Mouse (Mus musculus): ENCODE results near the gene Plekhf1.

The Plekhf1 gene

DNA sequence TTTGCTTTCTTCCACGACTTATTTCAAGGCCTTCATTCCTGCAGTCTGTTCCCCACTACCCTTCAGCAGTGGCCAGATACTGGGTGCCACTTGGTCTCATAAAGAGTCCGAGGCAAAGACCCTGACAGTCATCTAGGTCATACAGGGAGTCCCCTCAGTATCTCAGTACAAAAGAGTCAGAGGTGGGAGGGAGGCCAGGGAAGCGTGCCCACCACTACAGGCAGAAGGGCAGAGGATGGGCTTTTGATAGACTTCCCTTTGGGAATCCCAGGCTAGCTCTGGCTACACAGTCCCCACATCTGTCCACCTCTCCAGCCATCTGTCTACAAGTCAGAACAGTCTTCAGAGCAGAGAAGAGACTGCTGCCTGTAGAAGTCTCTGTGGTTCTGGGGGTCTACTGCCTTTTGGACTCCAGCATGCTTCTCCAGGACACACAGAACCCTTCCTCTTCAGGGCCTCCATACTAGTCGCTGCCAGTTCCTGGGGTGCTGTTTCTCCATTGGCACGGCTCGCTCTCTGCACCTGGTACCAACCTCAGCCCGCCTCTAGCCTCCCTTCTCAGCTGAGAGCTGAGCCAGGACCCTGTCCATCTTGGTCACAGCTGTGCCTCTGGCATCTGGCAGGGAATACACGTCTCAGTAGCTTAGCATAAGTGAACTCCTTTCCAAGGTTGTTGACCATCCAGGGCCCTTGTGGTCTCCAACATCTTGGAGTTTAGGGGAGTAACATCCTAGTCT, 9.0 kb downstream of the Plekhf1 start:
- no peak for DNase-seq (ENCODE audit: low read depth, low spot score)

DNA sequence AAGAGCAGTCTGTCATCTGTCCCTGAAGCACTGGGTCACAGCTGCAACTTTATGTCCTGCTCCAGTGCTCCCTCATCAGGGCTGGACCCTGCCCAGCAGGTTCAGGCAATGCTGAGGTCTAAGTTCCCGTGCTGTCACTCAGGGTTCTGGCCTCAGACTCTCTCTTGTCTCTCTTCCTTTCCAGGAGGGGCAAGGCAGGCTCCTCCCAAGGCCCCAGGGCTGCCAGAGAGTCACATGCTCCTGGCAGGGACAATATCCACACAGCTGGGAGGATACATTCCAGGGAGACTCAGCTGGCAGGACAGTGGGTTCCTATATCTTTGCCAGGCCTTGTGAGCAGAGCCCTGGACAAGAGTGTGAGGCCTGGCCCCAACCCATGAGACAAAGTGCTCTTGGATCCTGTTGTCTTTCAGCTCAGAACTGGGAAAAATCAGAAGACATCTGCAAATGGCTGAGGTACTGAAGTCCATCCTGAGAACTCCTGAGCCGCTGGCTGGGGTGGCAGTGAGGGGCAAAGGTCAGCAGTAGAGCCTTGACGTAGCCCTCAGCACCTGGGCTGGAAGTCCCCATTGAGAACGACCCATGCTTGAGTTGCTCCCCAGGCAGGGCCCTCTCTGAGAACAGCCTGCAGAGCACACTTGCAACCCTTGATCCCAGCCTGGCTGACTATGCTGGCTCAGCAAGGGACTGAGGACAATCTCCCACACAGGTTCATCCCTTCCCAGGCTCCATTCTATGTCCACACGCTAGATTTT, 10.2 kb downstream of the Plekhf1 start:
- DNase-seq (ENCODE audit: low read depth, low spot score): no peak

DNA sequence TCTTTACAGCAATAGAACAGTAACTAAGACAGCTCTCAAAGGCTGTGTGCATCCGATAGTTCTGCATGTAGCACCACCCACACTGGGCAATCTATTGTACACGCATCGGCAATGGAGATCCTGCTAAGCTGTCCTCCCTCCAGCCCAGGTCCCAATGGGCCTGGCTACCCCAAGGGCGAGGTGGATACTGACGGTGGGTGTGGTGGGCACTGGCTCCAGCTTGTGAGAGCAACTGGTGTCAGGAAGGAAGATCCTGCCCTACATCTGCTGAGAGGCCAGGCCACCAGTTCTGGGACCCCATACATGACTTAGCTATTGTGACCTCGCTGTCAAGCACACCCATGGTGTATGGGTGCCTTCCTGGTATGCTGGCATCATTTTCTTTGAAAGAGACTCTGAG, 12.1 kb downstream of the Plekhf1 start:
- no peak for DNase-seq (ENCODE audit: low read depth, low spot score)

DNA sequence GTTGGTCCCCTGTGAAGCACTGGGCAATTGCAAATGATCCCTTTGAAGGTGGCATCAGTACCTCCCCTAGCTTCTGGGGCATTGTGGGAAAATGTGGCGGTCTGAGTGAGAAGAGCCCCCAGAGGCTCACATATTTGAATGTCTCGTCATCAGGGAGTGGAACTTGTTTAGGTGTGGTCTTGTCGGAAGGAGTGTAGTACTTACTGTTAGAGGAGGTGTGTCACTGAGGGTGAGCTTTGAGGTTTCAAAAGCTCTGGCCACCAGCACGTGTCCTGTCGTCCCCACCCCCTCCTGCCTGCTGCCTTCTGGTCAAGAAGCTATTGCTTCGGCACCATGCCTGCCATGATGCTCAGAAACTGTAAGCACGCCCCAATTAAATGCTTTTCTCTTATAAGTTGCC, 12.5 kb downstream of the Plekhf1 start:
- peak; percentile 30 for DNase-seq (ENCODE audit: low read depth, low spot score)

DNA sequence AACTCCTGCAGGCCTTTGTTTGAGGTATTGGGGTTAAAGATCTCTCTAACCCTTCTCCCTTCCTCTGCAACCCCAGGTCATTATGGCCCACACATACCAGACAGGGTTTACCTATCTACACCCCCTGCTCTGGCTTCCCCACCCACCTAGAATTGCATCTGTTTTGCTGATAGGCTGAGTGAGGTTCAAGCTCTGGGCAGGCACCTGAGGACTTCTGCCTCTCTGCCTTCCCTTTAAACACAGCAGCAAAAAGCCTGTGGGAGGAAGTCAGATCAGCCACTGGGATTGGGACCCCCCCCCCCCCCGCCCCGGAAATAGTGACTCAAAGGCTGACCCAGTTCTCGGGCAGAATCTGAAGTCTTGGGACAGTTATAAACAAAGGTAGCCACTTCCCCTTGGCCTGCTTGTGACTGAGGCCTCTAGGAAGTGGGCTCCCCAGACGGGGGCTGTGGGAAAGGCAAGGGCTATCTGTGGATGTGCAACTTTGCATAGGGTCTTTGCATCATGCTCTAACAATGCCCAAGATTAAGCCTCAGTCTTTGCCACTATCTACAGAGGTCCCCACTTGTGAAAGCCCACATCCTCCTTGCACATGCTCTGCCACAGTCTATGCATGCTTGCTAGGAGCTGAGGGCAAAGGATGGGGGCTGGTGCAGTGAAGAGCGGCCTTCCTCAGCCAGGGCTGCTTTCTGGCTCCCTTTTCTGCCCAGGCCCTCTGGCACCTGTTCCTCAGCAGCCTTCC, 13.2 kb downstream of the Plekhf1 start:
- no peak for DNase-seq (ENCODE audit: low read depth, low spot score)

DNA sequence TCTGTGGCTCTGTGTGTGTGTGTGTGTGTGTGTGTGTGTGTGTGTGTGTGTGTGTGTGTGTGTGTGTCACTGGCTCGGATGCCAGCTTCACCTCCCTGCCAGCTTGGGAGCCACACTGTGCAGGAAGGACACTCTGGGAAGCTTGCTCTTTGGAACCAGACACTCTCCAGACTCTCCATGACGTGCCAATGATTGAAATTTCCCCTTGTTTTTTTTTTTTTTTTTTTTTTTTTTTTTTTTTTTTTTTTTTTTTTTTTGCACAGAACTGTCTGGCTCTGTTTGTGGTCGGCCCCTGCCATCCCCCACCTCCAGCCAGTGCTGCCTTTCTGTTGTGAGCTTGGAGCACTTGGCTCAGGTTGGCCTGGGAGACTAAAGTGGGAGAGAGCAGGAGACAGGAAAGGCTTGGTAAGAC, 15.2 kb downstream of the Plekhf1 start:
- no peak for DNase-seq (ENCODE audit: low read depth, low spot score)

DNA sequence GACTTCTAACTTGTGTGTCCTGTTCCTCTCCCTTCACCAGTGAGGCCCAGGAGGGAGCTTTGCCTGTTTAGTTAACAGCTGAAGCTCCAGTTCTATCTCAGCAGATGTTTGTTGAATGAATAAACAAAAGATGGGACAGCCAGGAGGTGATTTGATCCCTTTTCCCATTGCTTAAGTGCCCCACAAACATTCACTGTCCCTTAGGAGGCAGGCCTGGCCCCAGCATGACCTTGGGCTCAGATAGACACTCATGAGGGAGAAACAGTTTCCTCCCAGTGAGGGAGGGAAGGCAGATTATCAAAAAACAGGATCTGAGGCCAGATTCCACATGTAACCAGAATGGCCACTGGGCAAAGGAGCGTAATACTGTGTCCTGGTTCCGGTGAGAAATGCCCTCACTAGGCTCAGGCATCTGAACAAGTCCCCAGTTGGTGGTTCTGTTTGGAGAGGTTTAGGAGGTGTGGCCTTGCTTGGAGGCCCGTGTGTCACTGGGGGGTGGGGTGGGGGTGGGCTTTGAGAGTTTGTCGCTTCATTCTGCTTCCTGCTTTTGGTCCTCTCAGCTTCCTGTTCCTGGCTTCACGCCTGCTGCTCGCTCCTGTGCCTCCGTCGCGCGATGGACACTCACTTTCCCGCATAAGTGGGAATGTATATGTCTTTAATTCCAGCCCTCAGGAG, 18.2 kb downstream of the Plekhf1 start:
- no peak for DNase-seq (ENCODE audit: low read depth, low spot score)

DNA sequence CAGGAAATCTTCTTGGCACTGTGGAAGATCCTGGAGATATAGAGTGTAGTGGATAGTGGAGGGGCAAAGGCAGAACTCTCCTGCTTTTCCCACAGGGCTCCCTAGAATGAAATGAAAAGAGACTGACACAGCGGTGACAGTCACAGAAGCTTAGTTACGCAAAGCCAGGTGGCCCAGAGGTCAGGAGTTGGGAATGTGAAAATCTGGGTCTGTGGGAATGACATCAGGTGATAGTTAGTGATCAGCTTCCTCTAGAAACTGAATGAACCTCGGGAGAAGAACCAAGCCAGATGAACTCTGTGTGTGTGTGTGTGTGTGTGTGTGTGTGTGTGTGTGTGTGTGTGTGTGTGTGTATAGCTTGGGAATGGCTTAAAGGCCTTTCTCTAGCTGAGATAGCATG, 18.8 kb downstream of the Plekhf1 start:
- DNase-seq (ENCODE audit: low read depth, low spot score): no peak

DNA sequence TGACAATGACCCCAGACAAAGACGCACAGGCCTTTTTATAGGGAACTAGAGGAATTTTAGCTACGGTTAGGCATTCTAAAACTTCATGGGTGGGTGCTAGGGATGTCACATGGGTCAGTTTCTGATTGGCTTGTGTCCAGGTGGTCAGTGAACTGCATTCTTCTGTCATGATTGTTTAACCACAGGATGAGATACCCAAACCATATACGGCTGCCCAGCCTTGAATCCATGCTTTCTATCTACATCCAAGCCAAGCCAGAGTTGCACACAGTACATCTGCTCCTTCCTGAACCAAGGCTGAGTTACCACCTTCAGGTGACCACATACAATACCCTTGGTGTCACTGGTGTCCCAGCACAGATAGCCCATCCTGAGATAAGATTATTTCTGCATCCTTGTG, 21.3 kb downstream of the Plekhf1 start:
- DNase-seq (ENCODE audit: low read depth, low spot score): no peak

DNA sequence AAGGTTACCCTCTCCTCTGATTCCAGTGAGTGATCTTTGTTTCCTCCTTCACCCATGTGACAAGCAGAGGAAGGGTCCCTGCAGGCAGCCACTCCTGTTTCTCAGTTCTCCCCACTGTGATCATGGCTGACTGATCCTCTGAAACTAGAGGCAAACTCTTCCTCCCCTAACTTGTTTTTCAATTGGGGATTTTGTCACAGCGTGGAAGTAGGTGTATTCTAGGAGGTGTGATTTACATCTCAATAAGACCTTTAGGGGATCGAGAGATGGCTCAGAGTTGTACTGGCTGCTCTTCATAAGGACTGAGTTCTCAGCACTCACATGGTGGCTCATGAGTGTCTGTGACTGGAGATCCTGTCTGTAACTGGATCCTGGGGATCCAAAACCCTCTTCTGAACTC, 22.0 kb downstream of the Plekhf1 start:
- DNase-seq (ENCODE audit: low read depth, low spot score): peak; percentile 76

DNA sequence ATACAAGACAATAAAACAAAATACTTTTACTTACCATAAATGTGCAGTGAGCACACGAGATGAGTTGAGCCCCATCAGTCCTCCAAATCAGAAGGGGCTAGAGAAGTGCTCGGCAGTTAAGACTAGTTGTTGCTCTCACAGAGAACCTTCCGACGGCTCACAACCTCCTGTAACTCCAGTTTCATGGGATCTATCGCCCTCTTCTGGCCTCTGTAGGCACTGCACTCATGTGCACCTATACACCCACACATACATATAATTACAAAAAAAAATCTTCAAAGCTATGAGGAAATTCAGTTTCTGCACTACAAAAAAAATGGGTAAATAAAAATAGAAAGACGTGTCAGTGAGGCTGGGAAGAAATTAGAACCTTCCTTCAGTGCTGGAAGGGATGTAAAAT, 23.5 kb downstream of the Plekhf1 start:
- DNase-seq (ENCODE audit: low read depth, low spot score): peak; percentile 59

DNA sequence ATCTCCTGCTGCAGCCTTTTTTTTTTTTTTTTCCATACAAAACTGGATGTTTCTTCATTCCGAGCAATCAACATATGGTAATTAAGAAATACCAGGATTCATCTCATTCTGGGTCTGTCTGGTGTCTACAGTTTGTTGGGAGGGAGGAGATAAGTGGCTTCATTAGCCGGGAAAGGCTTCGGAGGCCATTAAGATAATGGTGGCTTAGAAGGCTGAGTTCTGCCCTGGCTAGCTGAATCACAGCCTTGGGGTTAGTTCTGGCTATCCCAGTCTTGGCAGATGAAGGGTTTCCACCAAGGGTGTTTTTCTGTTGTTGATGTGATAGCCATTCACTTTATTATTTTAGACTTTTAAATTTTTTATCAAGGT, 26.5 kb downstream of the Plekhf1 start:
- DNase-seq (ENCODE audit: low read depth, low spot score): no peak

DNA sequence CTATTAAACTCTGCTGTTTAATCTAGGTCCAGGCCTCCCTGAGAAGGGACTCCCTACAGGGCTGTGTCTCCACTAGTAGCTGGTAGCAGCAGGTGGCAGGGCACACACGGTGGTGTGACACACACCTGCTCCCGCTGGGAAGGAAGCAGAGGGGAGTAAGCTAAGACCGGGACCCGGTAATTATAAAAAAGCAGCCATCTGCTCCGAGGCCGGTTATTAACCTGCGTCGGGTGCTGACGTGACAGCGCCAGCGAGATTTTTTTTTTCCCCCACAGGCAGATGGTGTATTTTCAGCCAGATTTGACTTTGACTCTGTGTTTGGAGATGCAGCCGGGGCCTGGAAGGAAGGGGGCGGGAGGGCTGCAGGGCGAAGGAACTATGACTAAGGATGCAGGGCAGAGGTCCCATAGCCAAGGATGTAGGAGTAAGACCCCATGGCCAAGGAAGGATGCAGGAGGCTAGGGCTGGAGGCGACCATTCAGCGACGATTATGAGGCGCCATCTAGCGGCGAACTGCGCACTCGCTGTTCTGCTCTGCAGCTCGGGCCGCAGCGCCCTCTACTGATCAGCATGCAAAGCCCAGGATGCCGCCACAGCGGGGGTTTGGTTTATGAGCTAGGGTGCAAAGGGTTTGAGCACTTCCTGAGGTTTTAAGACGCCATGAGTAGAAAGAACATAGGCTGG, 27.1 kb downstream of the Plekhf1 start:
- peak; percentile 90 for DNase-seq (ENCODE audit: low read depth, low spot score)

DNA sequence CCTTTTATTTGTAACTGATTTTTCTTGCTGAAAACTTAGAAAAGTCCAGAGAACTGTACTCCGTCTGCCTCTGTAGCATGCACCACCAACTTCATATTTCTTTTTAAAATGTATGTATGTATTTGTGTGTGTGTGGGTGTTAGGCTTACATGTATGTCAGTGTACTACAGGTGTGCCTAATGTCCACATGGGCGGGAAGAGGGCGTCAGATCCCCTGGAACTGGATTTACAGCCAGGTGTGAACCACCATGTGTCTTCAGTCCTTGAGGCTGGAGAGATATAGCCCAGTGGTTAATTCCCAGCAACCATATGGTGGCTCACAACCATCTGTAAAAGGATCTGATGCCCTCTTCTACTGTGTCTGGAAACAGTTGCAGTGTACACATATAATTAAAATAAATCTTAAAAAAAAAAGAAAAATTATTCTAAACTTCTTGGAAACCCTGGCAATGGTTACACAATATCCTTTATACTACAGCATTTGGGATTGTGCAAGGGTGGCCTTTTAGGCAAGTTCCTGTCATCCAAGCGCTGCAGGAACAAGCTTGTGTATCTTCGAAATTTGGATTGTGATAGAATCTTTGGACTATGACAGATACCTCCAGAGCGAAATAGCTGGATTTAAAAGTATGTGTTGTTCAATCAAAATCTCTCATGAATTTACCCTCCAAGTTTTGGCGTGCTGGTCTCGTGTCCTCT, 27.8 kb downstream of the Plekhf1 start:
- DNase-seq (ENCODE audit: low read depth, low spot score): peak; percentile 45

DNA sequence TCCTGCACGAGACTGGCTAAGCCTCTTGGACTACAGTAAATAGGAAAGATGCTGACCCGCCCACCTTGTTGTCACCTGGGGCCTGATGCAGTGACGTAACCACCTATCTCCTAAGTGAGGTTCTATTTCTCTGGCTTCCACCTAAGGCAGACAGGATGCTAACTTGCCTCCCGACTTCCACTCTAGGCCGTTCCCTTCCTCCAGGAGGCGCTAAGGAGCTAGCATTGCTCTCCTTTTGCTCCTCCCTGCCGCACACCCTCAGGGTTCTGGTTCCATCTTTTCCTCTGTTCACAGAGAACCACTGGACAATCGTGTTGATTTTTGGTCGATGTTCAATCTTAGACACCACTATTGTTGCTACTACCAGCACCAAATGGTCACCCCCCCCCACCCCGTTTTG, 36.2 kb downstream of the Plekhf1 start:
- DNase-seq (ENCODE audit: low read depth, low spot score): peak; percentile 50

DNA sequence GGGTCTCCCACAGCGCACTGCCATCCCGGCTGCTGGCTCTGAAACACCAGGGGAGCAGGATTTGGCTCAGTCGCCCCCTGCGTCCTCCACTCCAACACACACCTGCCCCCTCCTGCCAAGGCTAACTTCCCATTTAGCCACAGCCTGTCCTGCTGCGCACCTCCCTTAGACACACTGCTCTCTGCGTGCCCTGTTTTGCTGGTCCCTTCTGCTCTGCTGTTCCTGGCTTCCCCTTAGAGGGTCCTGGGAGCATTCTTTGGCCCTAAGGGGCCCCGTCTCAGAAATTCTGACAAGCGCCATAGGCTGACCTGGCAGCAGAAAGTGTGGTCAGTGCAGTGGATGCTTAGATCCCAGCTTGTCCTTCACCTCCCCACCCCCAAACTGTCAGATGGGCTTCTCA, 36.7 kb downstream of the Plekhf1 start:
- DNase-seq (ENCODE audit: low read depth, low spot score): no peak

DNA sequence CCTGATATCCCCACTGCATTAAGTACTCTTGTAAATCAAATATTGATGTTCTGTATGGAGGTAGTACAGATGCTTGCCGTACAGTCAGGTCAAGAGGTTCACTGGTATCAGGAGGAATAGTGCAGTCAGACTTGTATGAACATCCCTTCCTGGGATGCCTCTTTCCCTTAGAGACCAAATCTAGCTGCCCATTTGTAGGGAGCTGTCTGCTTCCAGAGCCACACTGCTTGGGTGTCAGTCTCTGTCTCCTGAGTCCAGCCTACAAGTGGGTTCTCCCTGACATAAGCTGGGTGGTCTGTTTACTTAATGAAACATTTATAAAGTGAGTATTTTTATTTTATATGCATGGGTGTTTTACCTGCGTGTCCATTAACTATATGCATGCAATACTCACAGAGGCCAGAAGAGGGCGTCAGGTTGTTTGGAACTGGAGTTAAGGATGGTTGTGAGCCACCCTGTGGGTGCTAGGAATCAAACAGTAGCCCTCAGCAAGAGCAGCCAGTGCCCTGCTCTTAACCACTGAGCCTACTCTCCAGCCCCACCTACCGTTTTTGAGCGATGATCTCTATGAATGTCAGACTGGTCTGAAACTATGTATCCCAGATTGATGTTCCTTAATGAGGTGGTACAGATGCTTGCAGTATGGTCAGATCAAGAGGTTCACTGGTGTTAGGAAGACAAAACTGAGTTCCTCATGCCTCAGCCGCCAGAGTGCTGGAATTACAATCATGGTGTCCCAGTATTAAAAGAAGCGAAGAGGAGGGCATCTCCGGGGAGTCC, 37.6 kb downstream of the Plekhf1 start:
- DNase-seq (ENCODE audit: low read depth, low spot score): peak; percentile 42

DNA sequence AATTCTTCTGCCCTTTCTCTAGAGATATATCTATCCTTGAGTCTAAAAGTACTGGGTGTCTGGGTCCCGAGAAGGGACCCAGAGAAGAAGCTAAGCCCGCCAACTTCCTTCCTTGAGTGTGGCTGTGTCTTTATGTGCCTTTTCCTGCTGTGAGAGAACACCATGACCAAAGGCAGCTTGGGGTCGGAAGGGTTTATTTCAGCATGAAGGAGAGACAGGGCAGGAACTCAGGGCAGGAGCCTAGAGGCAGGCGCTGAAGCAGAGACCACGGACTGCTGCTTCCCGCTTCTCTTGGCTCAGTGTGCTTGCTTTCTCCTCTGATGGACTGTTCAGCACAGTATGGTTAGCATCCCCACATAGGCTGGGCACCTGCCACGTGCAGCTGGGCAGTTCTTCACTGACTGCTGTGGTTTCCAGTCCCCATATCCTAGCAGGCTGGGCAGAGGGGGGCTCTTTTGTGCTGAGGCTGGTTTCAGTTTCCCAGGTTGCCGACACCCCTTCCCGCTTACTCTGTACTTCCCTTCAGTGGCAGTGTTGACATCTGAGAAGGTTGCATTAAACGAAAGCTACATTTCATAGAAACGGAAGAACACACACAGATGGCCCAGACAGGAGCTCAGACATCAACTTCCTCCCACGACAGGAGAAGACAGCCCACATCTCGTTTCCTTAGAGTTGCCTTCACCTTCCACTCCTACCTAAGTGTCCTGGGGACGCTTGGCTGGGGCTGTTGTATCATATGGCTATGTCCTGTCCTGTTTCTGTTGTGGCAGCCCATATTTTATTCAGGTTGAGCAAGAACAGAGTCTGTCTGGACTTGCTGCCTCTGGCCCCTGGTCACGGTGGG, 38.5 kb downstream of the Plekhf1 start:
- DNase-seq (ENCODE audit: low read depth, low spot score): no peak
